Mouse (Mus musculus) liver, adult 2 months (tissue): ENCODE results near the gene Gm37419.

Source experiments
- CTCF ChIP-seq: fragments of 200-500 bp; IDR thresholded peaks from 2 replicates; pipeline ENCODE4 v1.5.1; 2011; ENCODE audit warnings: low read depth, low read length, control low read depth
- POLR2A ChIP-seq: fragments of 200-500 bp; IDR thresholded peaks from 2 replicates; pipeline ENCODE4 v1.6.1; 2011; ENCODE audit warnings: low read length, control low read depth; ENCODE audit not compliant: insufficient read depth; ENCODE audit errors: extremely low read depth

- TF ChIP-seq CTCF (no peak), POLR2A (no peak)
Observed at GRCm38 (mm10) chr16:23953959-23954260, 34.4 kb upstream of the Gm37419 start.
